Mouse (Mus musculus) neural tube, embryonic 13.5 days (tissue): ENCODE measurements around the gene Ssbp3. TPM values are rescaled to one million over a fixed set of nuclear protein-coding genes. Genes with fewer than 3 reads are reported as not detected.
A peak's percentile ranks its signal among the peaks of the same experiment; 100 is the strongest.

Source experiments
- ATAC-seq: fragments of 200-750 bp; cut with Nextera tagmentation; 2 replicates; pipeline ENCODE4 v1.8.0; 2017; ENCODE audit warnings: low read depth, mild to moderate bottlenecking, moderate TSS enrichment, moderate library complexity
- H3K27ac ChIP-seq: fragments of 300-500 bp; sonication (generic); replicated peaks from 2 replicates; pipeline ENCODE4 v1.5.1; 2015; ENCODE audit warnings: moderate library complexity, mild to moderate bottlenecking, inconsistent platforms
- H3K27me3 ChIP-seq: fragments of 300-500 bp; sonication (generic); 2 replicates; pipeline ENCODE4 v1.6.1; 2015; ENCODE audit warnings: mild to moderate bottlenecking, inconsistent platforms
- H3K36me3 ChIP-seq: fragments of 300-500 bp; sonication (generic); 2 replicates; pipeline ENCODE4 v1.6.1; 2015; ENCODE audit warnings: mild to moderate bottlenecking, inconsistent platforms
- H3K4me1 ChIP-seq: fragments of 300-500 bp; sonication (generic); replicated peaks from 2 replicates; pipeline ENCODE4 v1.6.1; 2015; ENCODE audit warnings: inconsistent platforms
- H3K4me2 ChIP-seq: fragments of 300-500 bp; sonication (generic); 2 replicates; pipeline ENCODE4 v1.6.1; 2015; ENCODE audit warnings: inconsistent platforms, mild to moderate bottlenecking, moderate library complexity
- H3K4me3 ChIP-seq: fragments of 300-500 bp; sonication (generic); 2 replicates; pipeline ENCODE4 v1.5.1; 2015; ENCODE audit warnings: mild to moderate bottlenecking, inconsistent platforms
- H3K9ac ChIP-seq: fragments of 300-500 bp; sonication (generic); 2 replicates; pipeline ENCODE4 v1.6.1; 2015; ENCODE audit warnings: moderate library complexity, mild to moderate bottlenecking, inconsistent platforms
- H3K9me3 ChIP-seq: fragments of 300-500 bp; sonication (generic); 2 replicates; pipeline ENCODE4 v1.6.1; 2016; ENCODE audit warnings: inconsistent platforms
- WGBS: fragments of 180-500 bp; shearing (Covaris S2); methylation state at CpG from one replicate; pipeline ENCODE4 v1.1.7; 2015; 5-methylcytosine and 5-hydroxymethylcytosine counted together
- polyA plus RNA-seq: library from polyadenylated mRNA; unstranded; fragments of >200 nt; fragmentation: Nextera tagmentation; extraction: Ambion mirVana; gene quantifications from 2 replicates; pipeline ENCODE4 v1.2.1, GENCODE M21; 2015

The Ssbp3 gene
- polyA plus RNA-seq, 1 experiment from 2014 or later: 186 TPM

DNA sequence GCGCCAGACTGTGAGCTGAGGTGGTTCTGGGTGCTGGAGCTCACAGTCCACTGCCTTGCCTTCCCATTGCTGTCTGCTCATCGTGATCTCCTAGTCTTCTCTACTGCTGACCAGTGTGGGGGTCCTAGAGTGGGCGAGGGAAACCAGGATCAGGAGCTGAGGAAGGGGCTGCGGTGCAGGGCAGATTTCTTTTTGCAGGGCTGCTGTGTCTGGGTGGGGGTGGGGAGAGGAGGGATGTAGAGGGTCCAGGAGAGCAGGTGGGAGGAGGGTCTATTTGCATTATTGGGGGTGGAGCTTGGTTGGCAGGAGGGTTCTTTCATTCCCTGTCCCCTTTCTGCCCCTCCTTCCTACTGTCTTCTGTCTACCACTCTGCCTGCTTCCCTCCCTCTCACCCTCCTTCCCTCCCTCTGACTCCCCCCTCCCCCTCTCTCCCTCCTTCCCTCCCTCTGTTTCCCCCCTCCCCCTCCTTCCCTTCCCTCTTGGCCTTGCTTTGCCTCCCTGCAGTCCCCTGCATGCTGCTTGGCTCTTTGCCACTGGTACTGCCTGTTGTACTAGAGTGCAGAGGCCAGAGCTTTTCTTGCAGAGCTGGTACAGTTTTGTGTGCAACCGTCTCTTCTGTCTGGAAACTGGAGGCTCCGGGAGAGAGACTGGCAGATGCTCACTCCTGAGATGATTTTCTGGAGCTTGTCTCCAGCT, 28.9 kb downstream of the Ssbp3 start:
- 8% methylated on average over 6 of the region's 6 CpGs for WGBS

DNA sequence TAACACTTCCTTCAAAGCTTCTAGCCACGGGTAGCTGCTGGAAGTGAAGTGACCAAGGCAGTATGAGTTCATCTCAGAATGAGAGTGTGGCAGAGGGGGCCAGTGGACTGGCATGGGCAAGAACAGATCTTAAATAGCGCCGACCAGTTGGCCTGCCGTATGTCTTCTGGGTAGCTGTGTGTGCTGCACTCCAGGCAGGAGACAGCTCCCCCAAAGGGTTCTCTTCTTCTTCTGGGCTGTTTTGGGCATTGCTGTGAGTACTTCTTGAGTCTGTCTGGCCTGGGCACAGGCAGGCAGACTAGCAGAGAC, 29.4 kb downstream of the Ssbp3 start:
- Histone ChIP-seq H3K9ac (0 out of 2 replicates have a peak overlapping the region, but pooled peaks have one; percentile 14), H3K4me2 (peak overlapping the region; percentile 29), H3K4me3 (no peak overlapping the region)

More for the DNA sequence above, 28.9 kb downstream of the Ssbp3 start:
- H3K4me3 ChIP-seq: no peak overlapping the region; the same call in 1 of the 2 replicates
- H3K4me2 ChIP-seq: peak overlapping the region; percentile 34
- no peaks in the 10 kb centered on the region for H3K9me3 ChIP-seq
- H3K27ac ChIP-seq: peak overlapping the region; percentile 85
- peaks cover 7% of the 10 kb centered on the region for H3K36me3 ChIP-seq
- ATAC-seq: peak; percentile 66
- H3K9ac ChIP-seq: peak overlapping the region; percentile 53
- no peaks in the 10 kb centered on the region for H3K27me3 ChIP-seq
- peaks cover 98% of the 10 kb centered on the region for H3K4me1 ChIP-seq

DNA sequence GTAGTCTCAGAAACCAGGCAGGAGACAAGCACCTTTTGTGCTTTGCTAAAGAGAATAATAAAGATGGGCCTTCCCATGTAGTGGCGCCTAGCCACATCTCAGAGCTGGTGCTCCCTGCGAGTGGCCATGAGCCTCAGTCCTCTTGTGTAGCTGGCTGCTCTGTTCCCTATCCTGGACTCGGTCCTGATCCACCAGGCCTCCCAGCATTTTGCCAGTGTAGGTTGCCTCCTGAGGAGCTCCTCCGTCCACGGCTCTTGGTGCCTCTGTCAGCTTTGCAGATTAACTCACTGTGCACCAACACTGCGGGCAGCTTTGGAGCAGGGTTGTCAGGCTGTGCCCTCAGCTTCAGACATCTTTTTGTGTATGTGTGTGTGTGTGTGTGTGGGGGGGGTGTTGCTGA, 30.4 kb downstream of the Ssbp3 start:
- no peak overlapping the region for H3K4me2 ChIP-seq
- ATAC-seq: no peak
- H3K27me3 ChIP-seq: no peaks in the 10 kb centered on the region
- no peaks in the 10 kb centered on the region for H3K9me3 ChIP-seq
- H3K36me3 ChIP-seq: 0 out of 2 replicates have a peak, but pooled peaks cover 3% of the 10 kb centered on the region
- WGBS: 55% methylated on average over 6 of the region's 6 CpGs
- peak overlapping the region; percentile 38; the same call in 1 of the 2 replicates for H3K27ac ChIP-seq
- no peak overlapping the region for H3K4me3 ChIP-seq
- peaks cover 98% of the 10 kb centered on the region for H3K4me1 ChIP-seq
- H3K9ac ChIP-seq: peak overlapping the region; percentile 47

More for the DNA sequence above, 29.4 kb downstream of the Ssbp3 start:
- H3K9me3 ChIP-seq: no peaks in the 10 kb centered on the region
- 38% methylated on average over 4 of the region's 4 CpGs for WGBS
- peaks cover 98% of the 10 kb centered on the region for H3K4me1 ChIP-seq
- no peaks in the 10 kb centered on the region for H3K27me3 ChIP-seq
- no peak; the same call in 1 of the 2 replicates for ATAC-seq
- H3K36me3 ChIP-seq: 0 out of 2 replicates have a peak, but pooled peaks cover 3% of the 10 kb centered on the region
- peak overlapping the region; percentile 85 for H3K27ac ChIP-seq

DNA sequence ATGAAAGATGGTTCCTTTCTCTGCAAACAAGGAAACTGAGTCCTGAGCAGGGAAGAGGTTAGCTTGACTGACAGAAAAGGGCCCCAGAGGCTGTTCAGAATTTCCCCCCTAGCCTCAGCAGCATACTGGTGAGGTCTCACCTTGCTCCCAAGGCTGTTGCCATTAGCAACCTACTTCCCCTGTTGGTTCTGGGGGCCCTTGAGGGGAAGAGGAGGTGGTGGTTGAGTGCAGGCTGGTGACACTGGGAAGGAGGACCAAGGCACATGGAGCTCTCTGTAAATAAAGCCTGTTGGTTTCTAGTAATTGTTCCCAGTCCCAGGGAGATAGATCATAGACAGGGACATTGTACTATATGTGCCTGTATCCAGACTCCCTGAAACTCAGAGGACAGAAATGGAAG, 31.0 kb downstream of the Ssbp3 start:
- Histone ChIP-seq H3K4me3 (no peak overlapping the region), H3K9ac (peak overlapping the region; percentile 47)

DNA sequence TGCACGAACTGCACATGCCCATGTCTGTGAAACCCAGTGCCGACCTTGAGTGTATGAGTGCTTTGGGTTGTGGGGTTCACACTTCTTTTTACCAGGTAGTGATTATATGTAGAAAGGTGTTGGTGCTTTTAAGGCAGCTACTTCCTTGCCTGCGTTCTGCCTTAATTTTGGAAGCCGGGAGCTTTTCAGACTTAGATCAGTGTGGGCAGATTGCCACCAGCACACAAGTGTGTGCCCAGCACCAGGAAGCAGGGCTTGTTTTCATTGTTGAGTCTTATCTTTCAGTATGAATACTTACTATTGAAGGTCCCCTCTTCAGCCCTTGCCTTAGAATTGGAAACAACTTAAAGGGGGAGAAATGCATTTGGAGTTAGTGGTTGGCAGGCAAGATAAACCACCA, 32.0 kb downstream of the Ssbp3 start:
- 90% methylated on average over 4 of the region's 4 CpGs for whole genome bisulfite sequencing
- no peak overlapping the region for H3K4me3 ChIP-seq
- no peak overlapping the region for H3K9ac ChIP-seq
- no peaks in the 10 kb centered on the region for H3K9me3 ChIP-seq
- no peaks in the 10 kb centered on the region for H3K27me3 ChIP-seq
- no peak overlapping the region for H3K4me2 ChIP-seq
- no peak for ATAC-seq
- 0 out of 2 replicates have a peak, but pooled peaks cover 3% of the 10 kb centered on the region for H3K36me3 ChIP-seq
- H3K27ac ChIP-seq: no peak overlapping the region
- peaks cover 98% of the 10 kb centered on the region for H3K4me1 ChIP-seq

More for the DNA sequence above, 31.0 kb downstream of the Ssbp3 start:
- Histone ChIP-seq H3K9me3 (no peaks in the 10 kb centered on the region), H3K4me2 (no peak overlapping the region), H3K27me3 (no peaks in the 10 kb centered on the region), H3K27ac (peak overlapping the region; percentile 38; the same call in 1 of the 2 replicates), H3K4me1 (peaks cover 98% of the 10 kb centered on the region), H3K36me3 (0 out of 2 replicates have a peak, but pooled peaks cover 3% of the 10 kb centered on the region)
- ATAC-seq: no peak

DNA sequence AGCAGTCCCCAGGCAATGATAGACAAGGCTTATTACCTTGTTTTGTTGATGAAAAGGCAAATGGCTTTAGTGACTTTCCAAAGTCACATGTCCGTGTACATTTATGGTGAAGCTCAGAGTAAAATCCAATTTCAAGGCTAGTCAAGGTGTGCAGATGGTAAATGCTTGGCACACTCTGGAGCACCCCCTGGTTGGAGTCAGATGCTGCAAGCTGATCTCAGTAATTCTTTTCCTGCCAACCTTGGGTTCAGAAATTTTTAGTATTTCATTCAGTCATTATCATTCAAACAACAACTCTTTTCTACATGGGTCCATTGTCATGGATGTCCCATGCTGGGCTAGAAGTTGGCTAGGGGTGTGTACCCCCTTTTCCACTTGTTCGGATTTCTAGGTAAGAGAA, 33.1 kb downstream of the Ssbp3 start:
- Histone ChIP-seq H3K4me1 (peaks cover 97% of the 10 kb centered on the region), H3K9me3 (no peaks in the 10 kb centered on the region), H3K4me3 (no peak overlapping the region), H3K9ac (no peak overlapping the region), H3K36me3 (0 out of 2 replicates have a peak, but pooled peaks cover 3% of the 10 kb centered on the region), H3K27ac (no peak overlapping the region), H3K27me3 (no peaks in the 10 kb centered on the region), H3K4me2 (no peak overlapping the region)
- WGBS: 74% methylated on average over 2 of the region's 2 CpGs
- no peak for ATAC-seq

DNA sequence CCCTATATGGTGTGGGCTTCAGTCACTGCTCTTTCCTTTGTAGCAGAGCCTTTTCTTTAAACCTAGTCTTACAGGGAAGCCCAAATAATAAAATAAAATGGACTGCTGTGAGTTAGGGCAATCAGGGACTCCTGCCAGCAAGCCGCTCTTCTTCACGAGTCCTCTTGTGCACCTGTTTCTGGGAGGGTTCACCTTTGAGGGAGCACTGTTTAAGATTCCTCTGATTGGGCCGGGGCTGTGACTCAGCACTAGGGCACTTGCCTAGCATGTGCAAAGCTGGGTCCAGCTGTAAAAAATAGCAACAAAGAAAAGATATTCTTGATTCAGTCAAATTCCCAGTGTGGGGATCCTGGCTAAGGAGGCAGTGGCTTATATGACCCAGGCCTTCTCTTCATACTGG, 34.4 kb downstream of the Ssbp3 start:
- Histone ChIP-seq H3K4me3 (no peak overlapping the region), H3K4me2 (no peak overlapping the region), H3K36me3 (0 out of 2 replicates have a peak, but pooled peaks cover 3% of the 10 kb centered on the region), H3K4me1 (peaks cover 97% of the 10 kb centered on the region), H3K9me3 (no peaks in the 10 kb centered on the region), H3K9ac (no peak overlapping the region), H3K27ac (no peak overlapping the region), H3K27me3 (no peaks in the 10 kb centered on the region)
- no peak for ATAC-seq
- WGBS: 79% methylated on average over 3 of the region's 3 CpGs

DNA sequence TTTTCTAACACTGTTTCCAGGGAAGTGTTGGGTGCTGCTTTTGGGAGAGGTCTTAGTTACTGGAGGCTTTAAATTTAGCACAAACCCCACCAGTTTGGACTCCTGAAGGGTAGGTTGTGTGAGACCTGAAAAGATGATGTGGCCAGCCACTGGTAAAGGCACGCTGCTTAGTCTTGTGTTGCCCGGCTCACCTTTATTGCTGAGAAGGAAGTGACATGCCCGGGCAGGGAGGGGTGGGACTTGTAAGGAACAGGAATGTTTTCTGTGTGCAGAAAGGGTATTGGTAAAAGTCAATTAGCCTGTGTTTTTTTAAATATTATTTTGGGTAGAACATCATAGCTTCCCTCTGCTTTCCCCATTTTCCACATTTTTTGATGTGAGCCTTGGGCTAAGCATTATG, 37.2 kb downstream of the Ssbp3 start:
- ATAC-seq: no peak
- Histone ChIP-seq H3K27me3 (no peaks in the 10 kb centered on the region), H3K4me2 (no peak overlapping the region), H3K27ac (no peak overlapping the region), H3K9ac (no peak overlapping the region), H3K4me1 (peaks cover 95% of the 10 kb centered on the region), H3K9me3 (no peaks in the 10 kb centered on the region), H3K36me3 (no peaks in the 10 kb centered on the region), H3K4me3 (no peak overlapping the region)
- WGBS: 86% methylated on average over 3 of the region's 3 CpGs

DNA sequence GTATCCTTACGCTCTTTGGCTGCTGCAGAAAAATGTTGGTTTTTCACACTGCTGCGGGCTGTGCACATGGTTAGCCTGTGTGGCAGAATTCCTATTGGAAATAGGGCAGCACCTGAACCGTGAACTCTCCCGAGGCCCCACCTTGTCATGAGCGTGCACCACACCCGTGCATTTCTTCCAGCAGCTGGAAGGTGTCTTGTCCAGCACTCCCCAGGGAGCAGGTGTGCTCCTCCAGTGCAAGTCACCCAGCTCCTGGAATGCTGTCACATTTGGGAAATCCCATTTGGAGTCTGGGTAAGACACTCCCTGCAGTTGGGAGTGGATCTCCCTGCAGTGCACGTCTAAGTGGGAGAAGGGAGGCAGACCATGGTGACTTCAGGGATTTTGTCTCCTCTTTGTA, 38.0 kb downstream of the Ssbp3 start:
- Histone ChIP-seq H3K27me3 (no peaks in the 10 kb centered on the region), H3K9ac (no peak overlapping the region), H3K9me3 (no peaks in the 10 kb centered on the region), H3K4me1 (peaks cover 95% of the 10 kb centered on the region), H3K4me2 (no peak overlapping the region), H3K4me3 (no peak overlapping the region), H3K27ac (0 out of 2 replicates have a peak overlapping the region, but pooled peaks have one; percentile 9), H3K36me3 (no peaks in the 10 kb centered on the region)
- 64% methylated on average over 7 of the region's 7 CpGs for WGBS
- no peak for ATAC-seq

DNA sequence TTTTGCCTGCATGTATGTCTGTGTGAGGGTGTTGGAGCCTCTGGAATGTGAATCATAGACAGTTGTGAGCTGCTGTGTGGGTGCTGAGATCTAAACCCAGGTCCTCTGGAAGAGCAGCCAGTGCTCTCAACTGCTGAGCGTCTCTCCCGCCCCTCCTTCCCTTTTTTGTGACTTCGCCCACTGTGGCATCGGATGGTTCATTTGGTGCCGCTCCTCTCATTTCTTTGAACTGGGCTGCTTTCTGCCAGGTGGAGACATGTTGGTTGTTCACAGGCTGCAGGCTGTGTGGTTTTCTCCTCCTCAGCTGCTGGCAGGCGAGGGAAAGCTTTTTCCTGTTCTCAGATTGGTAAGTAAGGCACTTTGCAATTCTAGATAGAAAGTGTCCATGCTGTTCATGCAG, 38.7 kb downstream of the Ssbp3 start:
- Histone ChIP-seq H3K36me3 (no peaks in the 10 kb centered on the region), H3K4me2 (no peak overlapping the region), H3K4me3 (no peak overlapping the region), H3K9me3 (no peaks in the 10 kb centered on the region), H3K4me1 (peaks cover 95% of the 10 kb centered on the region), H3K27me3 (no peaks in the 10 kb centered on the region), H3K27ac (0 out of 2 replicates have a peak overlapping the region, but pooled peaks have one; percentile 14), H3K9ac (no peak overlapping the region)
- no peak for ATAC-seq
- WGBS: 49% methylated on average over 6 of the region's 6 CpGs

DNA sequence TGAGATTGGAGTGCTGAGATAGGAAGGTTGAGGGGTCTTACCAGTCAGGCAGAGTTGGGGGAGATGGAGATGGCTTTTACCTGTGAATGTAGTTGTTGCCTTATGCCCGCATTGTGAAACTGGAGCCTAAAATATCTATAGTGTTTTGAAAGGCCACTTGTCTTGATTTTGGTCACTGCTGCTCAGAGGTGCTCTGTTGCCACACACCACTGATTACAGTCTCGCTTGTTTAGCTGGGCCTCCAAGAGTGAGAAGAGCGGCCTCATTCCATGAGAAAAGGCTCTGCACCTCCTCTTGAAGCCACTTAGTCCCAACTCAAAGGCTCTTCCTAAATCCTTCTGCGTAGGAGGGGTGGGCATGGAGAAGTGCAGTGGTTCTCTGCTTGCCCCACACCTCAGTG, 40.3 kb downstream of the Ssbp3 start:
- WGBS: 80% methylated on average over 4 of the region's 4 CpGs

DNA sequence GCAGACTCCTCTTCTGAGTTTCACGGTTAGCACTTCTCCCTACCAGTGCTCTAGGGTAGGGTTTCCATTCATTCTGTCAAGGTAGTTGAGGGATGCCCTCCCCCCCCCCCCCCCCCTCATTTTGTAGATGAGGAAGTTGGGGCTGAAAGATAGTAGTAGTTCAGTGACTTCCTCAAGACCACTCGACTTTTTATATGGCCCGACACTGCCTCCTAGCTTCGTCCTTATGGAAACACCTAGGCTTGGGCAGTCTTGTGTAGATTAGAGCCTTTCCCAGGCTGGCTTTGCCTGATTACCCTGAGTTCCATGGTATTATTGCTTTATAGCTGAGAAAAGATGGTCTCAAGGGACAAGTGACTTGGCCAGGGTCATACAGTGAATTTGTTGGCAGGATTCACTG, 41.0 kb downstream of the Ssbp3 start:
- Histone ChIP-seq H3K4me3 (no peak overlapping the region), H3K36me3 (no peaks in the 10 kb centered on the region), H3K9me3 (no peaks in the 10 kb centered on the region), H3K4me2 (no peak overlapping the region), H3K27ac (no peak overlapping the region), H3K4me1 (peaks cover 95% of the 10 kb centered on the region), H3K9ac (no peak overlapping the region), H3K27me3 (no peaks in the 10 kb centered on the region)
- WGBS: 65% methylated on average over 4 of the region's 4 CpGs
- no peak for ATAC-seq

More for the DNA sequence above, 40.3 kb downstream of the Ssbp3 start:
- no peaks in the 10 kb centered on the region for H3K36me3 ChIP-seq
- H3K4me3 ChIP-seq: no peak overlapping the region
- no peak overlapping the region for H3K4me2 ChIP-seq
- H3K9ac ChIP-seq: no peak overlapping the region
- H3K27me3 ChIP-seq: no peaks in the 10 kb centered on the region
- no peaks in the 10 kb centered on the region for H3K9me3 ChIP-seq
- no peak for ATAC-seq
- no peak overlapping the region for H3K27ac ChIP-seq
- peaks cover 95% of the 10 kb centered on the region for H3K4me1 ChIP-seq

DNA sequence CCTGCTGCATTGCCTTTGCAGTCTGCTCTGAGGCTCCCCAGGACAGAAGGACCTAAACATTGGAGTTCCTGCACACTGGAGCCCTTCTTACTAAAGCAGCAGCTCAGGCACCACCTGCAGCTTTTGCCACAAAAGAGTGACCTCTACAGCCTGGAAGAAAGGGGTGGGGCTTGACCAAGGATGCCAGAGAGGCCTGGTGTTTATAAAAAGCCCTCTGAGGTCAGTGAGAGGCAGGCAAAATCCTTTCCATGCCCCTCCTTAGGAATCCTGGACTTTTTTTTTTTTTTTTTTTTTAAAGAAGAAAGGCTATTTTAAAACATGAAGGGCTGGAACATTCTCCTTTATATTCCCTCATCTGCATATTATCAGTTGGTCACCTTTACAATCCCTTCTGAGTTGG, 42.7 kb downstream of the Ssbp3 start:
- Histone ChIP-seq H3K27me3 (no peaks in the 10 kb centered on the region), H3K4me1 (peaks cover 93% of the 10 kb centered on the region), H3K9ac (no peak overlapping the region)

More for the DNA sequence above, 42.7 kb downstream of the Ssbp3 start:
- Histone ChIP-seq H3K4me3 (no peak overlapping the region), H3K36me3 (no peaks in the 10 kb centered on the region), H3K4me2 (no peak overlapping the region), H3K27ac (no peak overlapping the region), H3K9me3 (no peaks in the 10 kb centered on the region)
- no peak for ATAC-seq
